ENCODE assay signal across 14 mouse cellular contexts in genomic region chr6:145431747-145432146, GRCm38 (mm10).
DNase-seq lines count a peak whose midpoint lies in the region; ATAC-seq and TF ChIP-seq lines count a peak whose summit lies in the region.
"Had no signal": no experiment of that assay in that cellular context is flagged by ENCODE, and none has a peak within 500 bp of the region (broad histone marks: within the 10 kb centered on the region; RNA-seq: fewer than 3 reads in every experiment).

No protein-coding gene starts in this region.

- H3K27ac ChIP-seq in lung, embryonic 14.5 days (ENCODE audit: low read depth) = no peak overlapping the region; the same call in 1 of the 2 replicates
- H3K27ac ChIP-seq in stomach, embryonic 16.5 days (ENCODE audit: low read length) = no peak overlapping the region
- H3K27ac ChIP-seq: hindbrain, postnatal 0 days had no signal

- no peaks in the 10 kb centered on the region for H3K27me3 ChIP-seq in lung, embryonic 14.5 days (ENCODE audit: insufficient read depth, low read length)
- no peaks in the 10 kb centered on the region for H3K27me3 ChIP-seq in stomach, embryonic 16.5 days (ENCODE audit: control insufficient read depth, insufficient read depth, low read length)

- H3K36me3 ChIP-seq in lung, embryonic 14.5 days (ENCODE audit: insufficient read depth) = no peaks in the 10 kb centered on the region
- no peaks in the 10 kb centered on the region for H3K36me3 ChIP-seq in stomach, embryonic 16.5 days (ENCODE audit: control insufficient read depth, insufficient read depth, low read length)

- WGBS in lung, embryonic 14.5 days = 36% methylated on average over 14 of the region's 14 CpGs
- 45% methylated on average over 14 of the region's 14 CpGs for WGBS in stomach, embryonic 16.5 days

- H3K4me2 ChIP-seq in lung, embryonic 14.5 days = peak overlapping the region; percentile 23; the same call in 1 of the 2 replicates
- H3K4me2 ChIP-seq in stomach, embryonic 16.5 days (ENCODE audit: low read depth, low read length) = peak overlapping the region; percentile 17; the same call in 1 of the 2 replicates

- DNase-seq in frontal cortex, postnatal 14 days (ENCODE audit: low spot score in 2 of 2) = no peak
- DNase-seq in lung, embryonic 14.5 days = peak; percentile 55
- no peak for DNase-seq in lung, postnatal 25 days (ENCODE audit: low spot score)
- peak; percentile 63 for DNase-seq in forelimb bud, embryonic 11.5 days (ENCODE audit: low read depth, low spot score)
- no peak for DNase-seq in adrenal gland, adult (ENCODE audit: inconsistent age in 2 of 2, low spot score in 1 of 2)
- no peak for DNase-seq in spleen, postnatal 36 days (ENCODE audit: low spot score in 2 of 2)
- DNase-seq: B cell, adult 2 months; cerebellum, postnatal 36 days; forebrain, postnatal 0 days; kidney, postnatal 36 days had no signal

- ATAC-seq in frontal cortex, adult (ENCODE audit: low TSS enrichment) = peak; percentile 50; the same call in 1 of the 2 replicates
- ATAC-seq in lung, embryonic 14.5 days (ENCODE audit: insufficient read depth) = no peak
- no peak for ATAC-seq in stomach, embryonic 16.5 days (ENCODE audit: insufficient read depth, low FRiP score)
- ATAC-seq: forebrain, postnatal 0 days; hindbrain, postnatal 0 days had no signal

- H3K9me3 ChIP-seq in lung, embryonic 14.5 days (ENCODE audit: low read depth, low read length) = no peaks in the 10 kb centered on the region
- H3K9me3 ChIP-seq in stomach, embryonic 16.5 days (replicated peaks; ENCODE audit: control insufficient read depth, low read length) = no peaks in the 10 kb centered on the region

- peaks cover 4% of the 10 kb centered on the region; the same call in 1 of the 2 replicates for H3K4me1 ChIP-seq in lung, embryonic 14.5 days (ENCODE audit: insufficient read depth)
- H3K4me1 ChIP-seq in stomach, embryonic 16.5 days (ENCODE audit: control insufficient read depth, insufficient read depth, low read length) = no peaks in the 10 kb centered on the region

- H3K4me3 ChIP-seq in lung, embryonic 14.5 days (ENCODE audit: low read depth, low read length) = no peak overlapping the region
- H3K4me3 ChIP-seq in stomach, embryonic 16.5 days (replicated peaks; ENCODE audit: low read length) = no peak overlapping the region
- H3K4me3 ChIP-seq: myocyte had no signal

- H3K9ac ChIP-seq in lung, embryonic 14.5 days = no peak overlapping the region
- H3K9ac ChIP-seq in stomach, embryonic 16.5 days (ENCODE audit: low read length) = no peak overlapping the region
- H3K9ac ChIP-seq: forebrain, postnatal 0 days had no signal

- TF ChIP-seq CTCF in lung, embryonic 14.5 days (IDR thresholded peaks at IDR 0.05; ENCODE audit: low read depth) = no peak

Comparison
In these comparisons a context has a peak if more than half of its experiments do, and no peak if none do; other contexts are left out.
1. DNase-seq: peak in lung, embryonic 14.5 days (single experiment) and forelimb bud, embryonic 11.5 days (single experiment); none in frontal cortex, postnatal 14 days (0 of 2), lung, postnatal 25 days (single experiment), adrenal gland, adult (0 of 2) and spleen, postnatal 36 days (0 of 2).